Mouse (Mus musculus) brain, adult 2 months (tissue): ENCODE results near the gene Cpt1c.
A peak's percentile ranks its signal among the peaks of the same experiment; 100 is the strongest.

Source experiments
- DNase-seq: peaks from one replicate; pipeline ENCODE4 v3.0.0; 2011; ENCODE audit warnings: low read depth, low spot score

The Cpt1c gene

GRCm38 (mm10) chr7:44962831-44963230 lies 11.8 kb downstream of the Cpt1c start:
- DNase-seq, result no peak

- no peak for DNase-seq
Measured at GRCm38 (mm10) chr7:44962337-44962736, 12.3 kb downstream of the Cpt1c start.

GRCm38 (mm10) chr7:44960512-44960910 lies 14.1 kb downstream of the Cpt1c start:
- DNase-seq, result no peak

- DNase-seq, result no peak
Measured at GRCm38 (mm10) chr7:44959874-44960511, 14.7 kb downstream of the Cpt1c start.

DNA sequence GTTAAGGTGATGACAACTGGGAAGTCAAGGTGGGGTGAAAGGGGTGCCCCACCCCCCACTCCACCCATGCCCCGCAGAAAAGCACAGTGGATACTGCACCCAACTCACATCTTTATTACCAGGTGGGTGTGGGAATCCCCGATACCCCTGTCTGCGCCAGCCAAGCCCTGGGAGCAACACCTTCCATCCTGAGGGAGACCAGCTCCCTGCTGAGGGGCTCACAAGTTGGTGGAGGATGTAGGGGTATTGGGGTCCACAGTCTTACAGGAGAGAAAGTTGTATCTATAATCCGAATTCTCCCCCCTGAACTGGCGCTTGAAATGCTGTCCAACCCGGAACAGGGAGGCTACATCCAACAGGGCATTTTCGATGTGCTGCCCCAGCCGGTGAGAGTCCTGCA lies 15.4 kb downstream of the Cpt1c start:
- no peak for DNase-seq

DNA sequence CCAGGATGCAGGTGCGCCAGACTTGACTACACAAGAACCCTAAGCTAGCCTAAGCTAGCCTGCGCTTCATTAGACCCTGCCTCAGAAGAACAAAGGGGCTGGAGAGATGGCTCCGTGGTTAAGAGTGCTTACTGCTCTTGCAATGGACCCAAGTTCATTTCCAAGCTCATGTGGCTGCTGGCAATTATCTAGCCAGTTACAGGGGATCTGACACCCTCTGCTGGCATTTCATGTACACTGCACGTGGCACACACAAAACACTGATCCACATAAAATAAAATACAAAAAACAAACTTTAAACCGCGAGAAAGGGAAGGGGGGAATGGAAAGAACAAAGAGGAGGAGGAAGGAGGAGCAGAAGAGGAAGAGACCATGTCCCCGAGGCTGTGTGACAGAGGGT lies 16.4 kb downstream of the Cpt1c start:
- peak; percentile 83 for DNase-seq

DNA sequence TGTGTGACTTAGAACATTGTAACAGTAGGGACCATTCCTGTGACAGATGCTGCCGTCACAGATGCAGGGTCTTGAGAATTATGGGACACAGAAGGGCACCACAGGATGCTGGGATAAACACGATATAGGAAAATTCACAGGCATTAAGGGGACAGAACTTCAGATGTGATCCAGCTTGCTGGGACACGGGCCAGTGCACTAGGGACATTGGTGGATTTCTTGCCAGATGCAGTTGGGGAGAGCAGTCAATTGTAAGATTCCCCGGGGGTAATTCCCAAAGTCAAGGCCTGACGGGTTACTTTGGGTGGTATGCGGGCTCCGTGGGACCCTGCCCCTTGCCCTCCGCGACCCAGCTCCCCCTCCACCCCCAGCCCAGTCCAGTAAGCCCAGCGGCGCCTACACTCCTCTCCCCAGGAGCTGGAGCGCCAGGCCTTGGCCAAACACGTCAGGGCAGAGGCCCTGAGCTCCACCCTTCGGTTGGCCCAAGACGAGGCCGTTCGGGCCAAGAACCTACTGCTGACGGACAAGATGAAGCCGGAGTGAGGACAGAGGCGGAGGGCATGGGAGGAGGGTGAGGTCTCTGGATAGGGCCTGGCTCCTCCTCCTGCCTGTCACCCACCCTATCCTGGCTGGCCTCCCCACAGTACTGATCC lies 17.3 kb downstream of the Cpt1c start:
- DNase-seq, result no peak

DNA sequence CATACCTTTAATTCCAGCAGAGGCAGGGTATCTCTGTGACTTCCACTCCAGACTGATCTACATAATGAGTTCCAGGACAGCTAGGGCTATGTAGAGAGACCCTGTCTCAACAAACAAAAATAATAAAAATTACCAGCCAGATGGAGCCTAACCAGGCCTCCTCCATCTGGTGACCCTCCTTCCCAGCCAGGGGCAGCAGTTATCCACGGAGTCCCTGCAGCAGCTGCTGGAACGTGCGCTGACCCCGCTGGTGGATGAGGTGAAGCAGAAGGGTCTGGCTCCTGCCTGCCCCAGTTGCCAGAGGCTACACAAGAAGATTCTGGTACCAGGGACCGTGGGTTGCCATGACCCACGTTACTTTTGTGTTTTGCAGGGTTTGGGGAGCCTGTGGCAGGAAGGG lies 18.4 kb downstream of the Cpt1c start:
- no peak for DNase-seq

DNA sequence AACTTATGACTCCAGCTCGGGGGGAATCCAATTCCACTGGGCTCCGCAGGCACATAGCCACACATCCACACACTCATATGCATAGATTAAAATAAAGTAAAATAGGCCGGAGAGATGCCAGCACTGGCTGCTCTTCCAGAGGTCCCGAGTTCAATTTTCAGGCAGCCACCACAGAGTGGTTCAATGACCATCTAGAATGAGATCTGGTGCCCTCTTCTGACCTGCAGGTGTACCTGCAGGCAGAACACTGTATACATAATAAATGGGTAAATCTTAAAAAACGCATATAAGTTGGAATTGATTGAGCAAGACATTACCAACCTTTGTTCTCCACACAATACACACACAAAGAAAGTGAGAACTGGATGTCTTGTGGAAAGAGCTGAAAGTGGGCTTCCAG lies 19.0 kb downstream of the Cpt1c start:
- DNase-seq, result peak; percentile 61

- DNase-seq, result peak; percentile 48
Measured at GRCm38 (mm10) chr7:44954091-44954885, 20.4 kb downstream of the Cpt1c start.

DNA sequence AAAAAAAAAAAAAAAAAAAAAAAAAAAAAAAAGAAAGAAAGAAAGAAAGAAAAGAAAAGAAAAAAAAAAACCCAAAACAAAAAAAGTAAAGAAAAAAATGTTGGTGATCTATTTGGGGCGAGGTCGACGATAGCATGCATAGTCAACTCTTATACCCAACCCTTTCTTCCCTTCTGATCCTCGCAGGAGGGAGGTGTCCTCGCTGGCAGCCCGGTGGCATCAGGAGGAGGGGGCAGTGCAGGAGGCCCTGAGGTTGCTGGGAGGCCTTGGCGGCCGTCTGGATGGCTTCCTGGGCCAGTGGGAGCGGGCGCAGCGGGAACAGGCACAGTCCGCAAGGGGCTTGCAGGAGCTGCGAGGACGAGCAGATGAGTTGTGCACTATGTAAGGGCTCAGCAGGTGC lies 21.1 kb downstream of the Cpt1c start:
- DNase-seq, result no peak

- DNase-seq, result peak; percentile 95
Measured at GRCm38 (mm10) chr7:44952611-44953306, 21.9 kb downstream of the Cpt1c start.

DNA sequence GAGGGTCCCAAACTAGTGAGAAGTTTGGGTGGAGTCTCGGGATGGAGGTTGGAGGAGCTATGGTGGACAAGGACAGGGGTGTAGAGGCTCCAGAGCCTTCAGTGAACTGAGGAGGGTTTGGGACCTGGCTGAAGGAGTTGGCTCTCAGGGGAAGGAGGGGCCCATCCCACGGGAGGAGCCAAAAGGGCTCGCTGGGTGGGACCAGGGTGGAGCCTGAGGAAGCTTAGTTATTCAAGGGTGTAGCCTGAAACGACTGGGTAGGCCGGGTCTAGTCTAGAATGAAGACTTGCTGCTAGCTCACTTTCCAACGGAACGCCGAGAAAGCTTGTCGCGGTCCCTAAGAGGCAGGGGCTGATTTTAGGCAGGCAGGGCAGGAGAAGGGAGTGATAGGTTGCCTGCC lies 22.7 kb downstream of the Cpt1c start:
- peak; percentile 54 for DNase-seq

- DNase-seq, result peak; percentile 64
Measured at GRCm38 (mm10) chr7:44949922-44950321, 24.7 kb downstream of the Cpt1c start.

GRCm38 (mm10) chr7:44942904-44943303 lies 31.7 kb downstream of the Cpt1c start, which contains the start of gene Tsks:
Tsks (plus strand) TSS chr7:44943204.
- no peak for DNase-seq

DNA sequence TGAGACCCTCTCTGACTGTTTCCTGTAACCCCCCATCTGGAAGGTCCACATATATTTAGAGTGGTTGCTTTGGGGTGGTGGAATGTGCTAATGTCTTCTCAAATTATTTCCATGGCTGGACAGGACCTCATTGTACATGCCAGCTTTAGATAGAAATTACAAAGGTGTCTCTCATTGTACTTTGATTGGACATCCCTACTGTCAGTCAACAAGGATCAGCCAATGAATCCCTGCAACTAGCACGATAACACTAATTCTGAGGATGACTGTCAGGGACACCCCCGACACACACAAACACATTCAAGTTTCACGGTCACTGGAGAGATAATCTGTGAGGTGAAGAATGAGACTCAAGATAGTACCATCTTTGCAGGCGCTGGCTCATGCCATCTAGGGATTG lies 36.0 kb downstream of the Cpt1c start:
- no peak for DNase-seq

- DNase-seq, result peak; percentile 100
Measured at GRCm38 (mm10) chr7:44929204-44930151, 45.2 kb downstream of the Cpt1c start, which contains the start of gene Ap2a1. Ap2a1 (minus strand) TSS chr7:44929496.

- DNase-seq, result no peak
Measured at GRCm38 (mm10) chr7:44928570-44928969, 46.1 kb downstream of the Cpt1c start.

DNA sequence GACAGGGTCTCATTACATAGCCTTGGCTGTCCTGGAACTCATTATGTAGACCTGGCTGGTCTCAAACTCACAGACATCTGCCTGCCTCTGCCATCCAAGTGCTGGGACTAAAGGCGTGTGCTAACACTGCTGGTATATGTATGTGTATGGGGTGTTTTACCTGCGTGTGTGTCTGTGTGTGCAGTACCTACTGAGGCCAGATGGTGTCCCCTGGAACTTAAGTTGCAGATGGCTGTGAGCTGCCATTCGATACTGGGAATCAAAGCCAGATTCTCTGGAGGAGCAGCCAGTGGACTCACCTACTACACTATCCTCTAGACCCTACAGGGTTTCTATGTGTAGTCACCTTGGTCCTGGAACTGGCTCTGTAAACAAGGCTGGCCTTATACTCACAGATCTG lies 49.2 kb downstream of the Cpt1c start:
- peak; percentile 73 for DNase-seq

DNA sequence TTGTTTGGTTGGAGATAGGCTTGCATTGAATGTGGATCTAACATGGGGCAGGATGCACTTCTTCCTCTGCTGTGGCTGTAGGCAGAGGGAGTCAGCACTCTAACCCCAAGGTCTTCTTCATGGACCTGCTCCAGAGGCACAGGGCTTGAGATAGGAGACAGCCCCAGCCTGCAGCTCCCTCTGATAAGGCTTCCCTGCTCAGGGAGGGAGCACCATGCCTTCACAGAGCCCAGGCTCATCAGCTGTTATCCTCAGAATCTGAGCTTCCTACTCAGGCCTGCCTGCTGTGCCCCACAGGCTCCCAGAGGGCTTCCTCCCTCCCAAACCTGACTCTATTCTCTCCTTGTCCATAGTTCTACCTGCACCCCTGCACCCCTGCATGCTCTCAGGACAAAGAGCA lies 52.1 kb downstream of the Cpt1c start:
- DNase-seq, result no peak

GRCm38 (mm10) chr7:44919127-44919526 lies 55.5 kb downstream of the Cpt1c start:
- DNase-seq, result no peak
